Mouse (Mus musculus) B cell, adult 67 days (primary cell): Measurements from ENCODE around the gene Gm13278. TPM values are rescaled to one million over a fixed set of nuclear protein-coding genes. Genes with fewer than 3 reads are reported as not detected.

ENCODE experiments used
- total RNA-seq, 2 experiments: library from RNA; stranded (reverse); gene quantifications; 4 replicates each; pipeline ENCODE4 v1.2.4; 2023

The Gm13278 gene
- total RNA-seq, 2 experiments from 2014 or later: not detected

Other genes with a start within 250 kb of the Gm13278 start
- gene Ifna15, start 233.3 kb upstream of the Gm13278 start, total RNA-seq: not detected
- gene Ifna14, start 219.8 kb upstream of the Gm13278 start, total RNA-seq: not detected
- not detected for gene Ifna9, start 199.2 kb upstream of the Gm13278 start, total RNA-seq
- gene Ifna12, start 188.2 kb upstream of the Gm13278 start, total RNA-seq: not detected
- gene C87499, start 157.1 kb upstream of the Gm13278 start, total RNA-seq: not detected
- not detected for gene Ifna13, start 147.1 kb upstream of the Gm13278 start, total RNA-seq
- not detected for gene Ifna16, start 114.6 kb upstream of the Gm13278 start, total RNA-seq
- not detected for gene Ifna2, start 107.6 kb upstream of the Gm13278 start, total RNA-seq
- not detected for gene Ifnab, start 100.2 kb upstream of the Gm13278 start, total RNA-seq
- not detected for gene Gm26566, start 69.7 kb upstream of the Gm13278 start, total RNA-seq
- gene Klhl9, start 69.1 kb upstream of the Gm13278 start, total RNA-seq: 10 to 100 TPM; 18.7 to 20.6 TPM
- gene Gm13271, start 36.7 kb upstream of the Gm13278 start, total RNA-seq: not detected
- gene Gm13283, start 31.4 kb upstream of the Gm13278 start, total RNA-seq: not detected
- gene Gm13290, start 17.7 kb upstream of the Gm13278 start, total RNA-seq: not detected
- not detected for gene Gm13289, start 14.6 kb upstream of the Gm13278 start, total RNA-seq
- not detected for gene Gm13272, start 11.7 kb upstream of the Gm13278 start, total RNA-seq
- not detected for gene Ifnz, start 9.4 kb upstream of the Gm13278 start, total RNA-seq
- gene Gm13276, start 5.8 kb upstream of the Gm13278 start, total RNA-seq: not detected
- not detected for gene Gm13277, start 2.9 kb upstream of the Gm13278 start, total RNA-seq
- not detected for gene Gm13275, start 2.9 kb downstream of the Gm13278 start, total RNA-seq
- not detected for gene Gm13279, start 5.8 kb downstream of the Gm13278 start, total RNA-seq
- gene Gm13285, start 8.1 kb downstream of the Gm13278 start, total RNA-seq: not detected
- not detected for gene Gm13287, start 11.7 kb downstream of the Gm13278 start, total RNA-seq
- gene Gm13288, start 14.0 kb downstream of the Gm13278 start, total RNA-seq: not detected
- gene Ifna7, start 24.7 kb downstream of the Gm13278 start, total RNA-seq: not detected
- not detected for gene Ifna11, start 28.4 kb downstream of the Gm13278 start, total RNA-seq
- gene Ifna6, start 35.9 kb downstream of the Gm13278 start, total RNA-seq: not detected
- not detected for gene Ifna5, start 44.0 kb downstream of the Gm13278 start, total RNA-seq
- not detected for gene Ifna4, start 50.3 kb downstream of the Gm13278 start, total RNA-seq
- not detected for gene Ifna1, start 58.5 kb downstream of the Gm13278 start, total RNA-seq
- not detected for gene Ifne, start 88.7 kb downstream of the Gm13278 start, total RNA-seq